ENCODE assay signal across 16 mouse cellular contexts in the genomic region with DNA sequence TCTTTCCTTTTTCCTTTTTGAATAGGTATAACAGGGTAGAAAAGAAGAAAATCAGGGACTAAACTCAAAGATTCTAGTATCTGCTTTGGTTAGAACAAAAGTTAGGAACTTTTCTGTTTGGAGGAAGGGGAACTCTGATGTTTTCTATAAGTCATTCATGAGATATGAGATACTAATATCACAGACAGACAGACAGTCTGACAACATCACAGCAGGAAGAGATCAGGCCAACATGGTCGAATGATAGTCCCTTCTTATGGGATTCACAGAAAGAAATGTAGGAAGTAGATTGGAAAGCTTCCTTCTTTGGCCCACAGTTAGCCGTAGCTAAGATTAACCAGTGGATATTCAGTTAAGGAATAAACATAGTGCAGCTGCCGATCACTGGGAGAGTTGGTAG.
"Had no signal": no experiment of that assay in that cellular context is flagged by ENCODE, and none has a peak within 500 bp of the region (broad histone marks: within the 10 kb centered on the region; RNA-seq: fewer than 3 reads in every experiment).

No protein-coding gene starts in this region.

- H3K4me1 ChIP-seq: neural tube, embryonic 13.5 days; neural tube, embryonic 15.5 days; stomach, embryonic 15.5 days had no signal

- H3K27me3 ChIP-seq: neural tube, embryonic 13.5 days; neural tube, embryonic 15.5 days; stomach, embryonic 15.5 days had no signal

- H3K36me3 ChIP-seq: neural tube, embryonic 13.5 days; neural tube, embryonic 15.5 days; stomach, embryonic 15.5 days had no signal

- H3K9me3 ChIP-seq: neural tube, embryonic 13.5 days; neural tube, embryonic 15.5 days; stomach, embryonic 15.5 days had no signal

- H3K9ac ChIP-seq: neural tube, embryonic 13.5 days; neural tube, embryonic 15.5 days; stomach, embryonic 15.5 days had no signal

- H3K27ac ChIP-seq: neural tube, embryonic 13.5 days; neural tube, embryonic 15.5 days; stomach, embryonic 15.5 days; stomach, postnatal 0 days had no signal

- DNase-seq: retina, postnatal 1 day; right cerebral cortex, adult 18-20 months; right cerebral cortex, postnatal 14 days; right cerebral cortex, postnatal 25 days; right cerebral cortex, postnatal 4 days; spleen, adult 18-20 months; thymus, adult 18-20 months; thymus, adult 2 months; thymus, postnatal 14 days; thymus, postnatal 25 days; thymus, postnatal 36 days; thymus, postnatal 4 days had no signal

- H3K4me3 ChIP-seq: neural tube, embryonic 13.5 days; neural tube, embryonic 15.5 days; stomach, embryonic 15.5 days had no signal
